Mouse (Mus musculus): ENCODE measurements around the gene BC067074. TPM values are rescaled to one million over a fixed set of nuclear protein-coding genes. Genes with fewer than 3 reads are reported as not detected.
"Not testable (repeated sequence)": the region's sequence is repeated elsewhere in the genome, so short reads cannot be mapped to it uniquely, and the experiment has no call there.

Gene BC067074
- 1 to 10 TPM; 1.3 to 1.4 TPM for total RNA-seq (2021)
- long read RNA-seq, experiment 1 = 0 reads
- long read RNA-seq, experiment 2, full-length matches to known transcripts = 1 of 1 reads
- long read RNA-seq, experiment 2, partial matches to known transcripts = 0 of 1 reads
- long read RNA-seq, experiment 2, other reads (novel, unspliced or antisense) = 0 of 1 reads

DNA sequence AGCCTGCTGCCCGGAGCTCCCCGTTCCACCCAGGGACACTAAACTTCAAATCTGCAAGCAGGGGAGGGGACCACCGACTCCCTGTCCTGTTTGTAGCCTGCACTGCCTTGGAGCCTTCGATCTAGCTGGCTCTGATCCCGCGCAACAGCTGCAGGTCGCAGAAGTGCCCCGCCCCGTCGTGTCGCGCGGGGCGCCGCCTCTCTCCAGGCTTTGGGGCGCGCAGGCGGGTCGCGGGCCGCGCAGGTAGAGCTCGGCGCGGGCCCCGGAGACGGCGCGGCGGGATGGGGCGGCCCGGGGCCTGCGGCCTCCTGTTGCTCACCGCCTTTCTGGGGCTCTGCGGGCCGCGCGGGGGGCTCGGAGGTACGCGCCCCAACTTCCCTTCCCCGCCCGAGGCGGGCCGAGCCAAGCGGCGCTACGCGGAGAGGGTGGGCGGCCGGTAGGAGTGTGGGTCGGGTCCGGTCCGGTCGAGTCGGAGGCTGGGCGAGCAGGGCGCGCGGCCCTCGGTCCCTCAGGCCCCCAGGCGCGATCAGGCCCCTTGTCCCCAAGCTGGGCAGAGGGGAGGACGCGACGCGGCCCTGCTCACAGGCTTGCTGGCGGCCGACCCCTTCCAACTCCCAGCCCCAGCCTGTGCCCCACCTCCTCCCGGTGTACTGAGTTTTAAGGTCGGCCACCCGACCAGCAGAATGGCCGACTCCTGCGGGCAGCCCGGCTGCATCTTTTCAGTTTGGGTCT is at the start of gene BC067074:
Gene BC067074 (plus strand): TSS at position 185 of the 732 bp plus-strand sequence.
- DNase-seq (ENCODE audit: low spot score) = no peak

DNA sequence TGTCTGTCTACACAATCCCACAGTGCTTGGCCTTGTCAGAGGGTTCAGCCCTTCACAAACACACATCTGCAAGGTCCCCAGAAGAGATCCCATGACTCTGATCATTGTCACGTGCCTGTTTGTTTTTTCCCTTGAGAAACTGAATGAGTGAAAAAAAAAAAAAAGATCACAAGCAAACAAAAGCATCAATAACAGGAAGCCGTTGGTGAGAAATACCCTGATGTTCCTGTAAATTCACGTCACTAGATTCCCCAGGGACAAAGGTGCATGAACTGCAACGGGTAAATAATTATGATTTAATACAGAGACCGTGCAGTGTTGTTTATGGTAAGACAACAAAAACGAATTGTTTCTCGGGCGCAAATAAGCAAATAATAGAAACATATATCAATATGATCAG is 47.9 kb upstream of the BC067074 start:
- DNase-seq (ENCODE audit: low spot score) = no peak

DNA sequence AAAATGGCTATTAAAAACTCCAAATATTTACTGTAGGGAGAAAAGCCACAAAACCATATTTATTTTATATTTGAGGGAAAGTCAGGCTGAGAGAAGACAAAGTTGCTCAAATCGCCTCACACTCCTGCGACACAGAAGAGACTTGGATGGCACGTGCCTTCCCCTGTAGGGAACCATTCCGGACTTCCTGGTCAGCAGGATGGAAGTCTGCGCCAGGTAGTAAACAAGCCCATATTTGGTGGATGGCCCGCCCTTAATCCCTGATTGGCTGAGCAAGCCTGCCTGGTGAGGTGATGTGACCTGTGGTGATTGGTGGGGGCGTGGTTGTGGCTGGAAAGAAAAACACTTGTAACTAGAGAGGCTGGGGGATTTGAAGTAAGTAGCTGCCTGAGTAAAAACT is 40.4 kb upstream of the BC067074 start:
- not testable (repeated sequence) for DNase-seq (ENCODE audit: low spot score)

DNA sequence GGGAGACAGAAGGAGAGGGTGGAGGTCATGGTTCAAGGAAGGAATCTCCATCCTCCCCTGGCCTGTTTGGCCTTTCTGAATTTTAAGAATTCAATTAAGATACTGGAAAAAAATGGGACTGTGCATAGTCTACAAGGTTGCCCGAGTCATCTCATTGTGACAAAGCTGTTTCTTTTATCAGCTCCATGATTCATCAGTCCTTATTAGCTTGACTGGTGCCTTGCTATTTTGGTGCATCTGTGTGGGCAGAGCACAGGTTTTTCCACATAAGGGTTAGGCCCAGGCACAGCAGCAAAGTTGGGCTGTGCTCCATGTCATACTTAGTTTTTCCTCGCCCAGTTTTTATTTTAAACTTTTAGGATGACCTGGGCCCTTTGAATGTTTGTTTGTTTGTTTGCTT is 36.2 kb upstream of the BC067074 start:
- DNase-seq (ENCODE audit: low spot score) = no peak

DNA sequence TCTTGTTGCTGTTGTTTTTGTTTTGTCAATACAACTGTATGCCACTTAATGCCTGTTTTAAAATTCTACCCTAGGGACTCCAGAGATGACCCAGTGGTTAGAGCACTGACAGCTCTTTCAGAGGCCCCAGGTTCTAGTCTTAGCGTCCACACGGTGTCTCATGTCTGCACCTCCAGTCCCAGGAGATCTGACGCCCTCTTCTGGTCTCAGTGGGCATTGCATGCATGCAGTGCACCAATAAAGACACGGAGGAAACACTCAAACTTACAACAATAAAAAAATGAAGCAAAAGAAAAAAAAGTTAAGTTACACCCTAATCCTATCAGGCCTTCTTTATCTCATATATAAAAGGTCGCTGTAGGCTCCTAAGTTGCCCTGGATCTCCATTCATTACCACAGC is 35.8 kb upstream of the BC067074 start:
- no peak for DNase-seq (ENCODE audit: low spot score)

DNA sequence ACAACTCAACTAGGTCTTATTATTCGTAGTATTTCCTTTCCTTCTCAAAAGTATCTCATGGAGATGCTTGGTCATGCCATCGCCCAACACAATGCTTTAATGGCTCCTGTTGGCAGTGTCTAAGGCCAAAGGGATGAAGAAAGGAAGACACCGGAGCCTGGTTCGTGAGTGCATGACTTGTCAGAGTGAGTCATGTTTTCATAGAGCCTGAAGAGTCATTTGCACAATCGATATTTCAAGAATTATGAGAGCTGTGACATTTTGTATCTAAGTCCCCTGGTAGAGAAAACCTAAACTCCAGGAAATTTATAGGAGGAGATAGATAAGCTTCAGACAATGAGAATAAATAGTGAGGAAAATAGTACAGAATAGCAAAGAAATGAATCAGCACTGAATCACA is 33.7 kb upstream of the BC067074 start:
- no peak for DNase-seq (ENCODE audit: low spot score)

DNA sequence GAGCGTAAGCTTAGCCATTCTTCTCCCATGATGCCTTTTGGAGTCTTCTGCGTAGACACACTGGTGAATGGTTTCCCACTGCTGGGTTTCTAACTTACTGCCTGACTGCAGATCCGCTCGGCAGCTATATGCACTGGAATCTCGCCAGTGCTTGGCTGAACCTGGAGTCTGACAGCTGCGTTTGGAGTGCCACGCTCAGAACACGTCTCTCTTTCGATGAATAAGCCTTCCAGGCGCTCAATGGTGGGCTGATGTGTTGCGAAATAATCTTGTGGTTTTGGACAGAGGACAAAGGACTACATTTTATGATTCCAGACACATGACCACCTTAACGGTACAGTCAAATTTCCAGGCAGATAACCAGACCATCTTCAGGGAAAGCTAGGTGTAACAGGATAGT is 30.1 kb upstream of the BC067074 start:
- no peak for DNase-seq (ENCODE audit: low spot score)

DNA sequence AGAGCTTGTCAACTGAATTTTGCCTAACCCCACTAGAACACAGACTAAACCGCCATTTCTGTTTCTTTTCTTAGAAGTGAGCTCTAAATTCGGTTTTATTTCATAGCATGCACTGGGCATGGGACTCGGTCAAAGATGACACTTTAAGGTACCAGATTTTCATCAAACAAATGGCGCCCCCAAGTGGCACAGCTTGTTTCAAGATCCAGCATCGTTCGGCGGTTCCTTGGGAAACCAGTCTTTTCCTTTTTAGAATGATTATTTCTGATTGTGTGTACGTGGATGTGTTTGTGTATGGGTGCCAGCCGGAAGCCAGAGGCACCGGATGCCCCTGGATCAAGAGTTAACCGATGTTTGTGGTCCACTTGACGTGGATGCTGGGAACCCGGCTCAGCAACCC is 27.7 kb upstream of the BC067074 start:
- no peak for DNase-seq (ENCODE audit: low spot score)

DNA sequence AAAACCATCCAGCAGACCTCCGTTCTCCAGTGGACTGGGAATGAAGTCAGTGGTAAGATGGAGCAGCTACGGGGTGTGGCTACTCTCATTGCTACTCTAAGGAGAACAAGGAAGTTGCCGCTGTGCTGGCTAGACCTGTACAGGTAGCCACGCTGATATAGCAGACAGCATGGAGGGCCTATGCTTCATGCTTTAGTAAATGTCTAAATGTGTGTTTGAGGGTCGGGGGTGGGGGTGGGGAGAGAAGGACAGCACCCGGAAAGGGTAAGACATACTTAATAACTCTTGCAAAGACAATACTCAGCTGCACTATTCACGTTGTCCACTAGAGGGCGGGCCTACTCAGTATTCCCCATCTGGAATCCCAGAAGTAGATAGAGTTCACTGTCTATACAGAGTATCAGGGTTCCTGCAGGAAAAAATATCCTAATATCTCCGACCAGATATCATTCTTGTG is 26.4 kb upstream of the BC067074 start:
- DNase-seq (ENCODE audit: low spot score) = peak; percentile 74

DNA sequence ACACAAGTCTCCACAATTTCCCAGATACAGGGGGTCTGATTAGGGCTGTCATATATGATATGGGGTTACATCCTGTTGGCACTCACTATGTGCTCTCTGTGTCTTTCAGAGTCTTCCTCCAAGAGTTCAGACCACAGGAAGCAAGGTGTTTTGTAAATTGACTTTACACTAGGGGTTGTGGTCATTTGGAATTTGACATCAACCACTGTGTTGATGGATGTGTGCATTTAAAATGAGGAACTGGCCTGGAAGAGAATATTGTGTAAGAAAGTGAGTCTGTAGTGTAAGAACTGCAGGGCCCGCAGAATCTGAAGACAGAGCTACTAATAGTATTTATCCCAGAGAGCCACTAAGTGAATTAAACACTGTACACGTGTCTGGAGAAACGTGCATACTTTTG is 25.8 kb upstream of the BC067074 start:
- no peak for DNase-seq (ENCODE audit: low spot score)

DNA sequence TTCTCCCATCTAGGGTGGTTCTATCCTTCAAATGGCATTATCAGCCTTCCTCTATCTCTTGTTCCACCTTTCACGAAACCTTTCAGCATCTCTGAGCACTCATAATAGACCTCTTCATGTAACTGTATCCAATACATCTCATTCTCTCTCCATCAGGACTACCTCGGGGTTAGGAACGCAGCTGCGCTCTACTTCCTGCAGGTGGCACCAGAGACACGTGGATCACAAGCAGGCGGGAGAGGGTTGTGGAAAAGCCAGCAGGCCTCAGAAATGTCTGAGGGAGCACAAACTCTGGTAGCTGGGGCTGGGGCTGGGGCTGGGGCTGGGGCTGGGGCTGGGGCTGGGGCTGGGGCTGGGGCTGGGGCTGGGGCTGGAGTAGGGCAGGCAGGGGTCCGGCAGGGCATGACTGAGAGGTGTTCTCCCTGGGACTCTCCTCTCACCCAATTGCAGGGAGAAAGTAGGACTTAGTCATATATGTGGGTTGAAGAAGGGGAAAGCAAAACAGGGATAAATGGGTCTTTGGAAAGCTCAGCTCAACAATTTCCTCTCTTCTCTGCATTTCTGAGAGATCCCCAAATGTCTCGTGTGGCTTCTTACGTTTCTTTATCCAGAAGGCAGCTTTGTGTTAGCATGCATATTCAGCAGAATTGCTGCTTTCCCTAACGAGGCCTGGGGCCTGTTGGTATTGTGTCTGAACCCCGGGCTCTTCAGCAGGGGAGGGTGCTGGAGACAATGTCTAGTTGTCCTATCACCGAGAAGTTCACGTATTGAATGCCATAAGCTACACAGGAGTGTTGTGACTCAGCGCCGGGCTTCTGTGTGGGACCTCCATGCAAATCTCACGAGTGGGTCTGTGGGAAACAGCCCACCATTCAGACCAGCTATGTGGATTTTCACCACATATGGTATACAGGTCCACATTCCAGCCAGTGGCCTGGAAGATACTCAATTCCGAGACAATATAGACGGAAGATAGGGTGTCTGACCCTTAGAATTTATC is 22.9 kb upstream of the BC067074 start:
- peak; percentile 83 for DNase-seq (ENCODE audit: low spot score)

DNA sequence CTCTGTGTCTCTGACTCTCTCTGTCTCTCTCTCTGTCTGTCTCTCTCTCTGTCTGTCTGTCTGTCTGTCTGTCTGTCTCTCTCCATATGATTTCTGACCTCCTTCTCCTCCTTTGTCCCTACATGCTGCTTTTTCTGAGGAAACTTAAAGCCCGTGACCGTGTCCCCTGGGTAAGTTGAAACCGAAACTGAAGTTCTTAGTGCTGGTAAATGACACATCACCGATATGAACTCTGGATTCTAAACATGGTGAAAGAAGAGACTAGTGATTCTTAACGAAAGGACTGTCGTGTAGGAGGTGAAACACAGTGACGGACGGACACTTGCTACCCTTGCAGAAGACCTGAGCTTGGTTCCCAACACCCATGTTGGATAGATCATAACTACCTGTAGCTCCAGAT is 21.8 kb upstream of the BC067074 start:
- no peak for DNase-seq (ENCODE audit: low spot score)

DNA sequence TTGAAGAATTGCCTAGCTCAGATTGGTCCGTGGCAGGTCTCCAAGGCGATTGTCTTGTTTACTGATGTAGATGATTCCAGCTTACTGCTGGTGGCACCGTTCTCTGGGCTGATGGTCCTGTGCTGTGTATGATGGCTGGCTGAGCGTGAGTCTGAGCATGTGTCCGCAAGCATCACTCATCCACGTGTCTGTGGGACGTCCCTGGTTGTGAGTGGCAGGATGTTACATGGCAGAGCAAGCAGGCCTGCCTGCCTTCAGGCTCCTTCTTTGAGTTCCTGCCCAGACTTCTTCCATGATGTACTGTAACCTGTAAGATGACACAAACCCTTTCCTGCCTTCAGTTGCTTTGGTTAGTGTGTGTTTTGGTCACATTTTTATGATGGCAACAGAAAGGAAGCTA is 5.8 kb upstream of the BC067074 start:
- no peak for DNase-seq (ENCODE audit: low spot score)

DNA sequence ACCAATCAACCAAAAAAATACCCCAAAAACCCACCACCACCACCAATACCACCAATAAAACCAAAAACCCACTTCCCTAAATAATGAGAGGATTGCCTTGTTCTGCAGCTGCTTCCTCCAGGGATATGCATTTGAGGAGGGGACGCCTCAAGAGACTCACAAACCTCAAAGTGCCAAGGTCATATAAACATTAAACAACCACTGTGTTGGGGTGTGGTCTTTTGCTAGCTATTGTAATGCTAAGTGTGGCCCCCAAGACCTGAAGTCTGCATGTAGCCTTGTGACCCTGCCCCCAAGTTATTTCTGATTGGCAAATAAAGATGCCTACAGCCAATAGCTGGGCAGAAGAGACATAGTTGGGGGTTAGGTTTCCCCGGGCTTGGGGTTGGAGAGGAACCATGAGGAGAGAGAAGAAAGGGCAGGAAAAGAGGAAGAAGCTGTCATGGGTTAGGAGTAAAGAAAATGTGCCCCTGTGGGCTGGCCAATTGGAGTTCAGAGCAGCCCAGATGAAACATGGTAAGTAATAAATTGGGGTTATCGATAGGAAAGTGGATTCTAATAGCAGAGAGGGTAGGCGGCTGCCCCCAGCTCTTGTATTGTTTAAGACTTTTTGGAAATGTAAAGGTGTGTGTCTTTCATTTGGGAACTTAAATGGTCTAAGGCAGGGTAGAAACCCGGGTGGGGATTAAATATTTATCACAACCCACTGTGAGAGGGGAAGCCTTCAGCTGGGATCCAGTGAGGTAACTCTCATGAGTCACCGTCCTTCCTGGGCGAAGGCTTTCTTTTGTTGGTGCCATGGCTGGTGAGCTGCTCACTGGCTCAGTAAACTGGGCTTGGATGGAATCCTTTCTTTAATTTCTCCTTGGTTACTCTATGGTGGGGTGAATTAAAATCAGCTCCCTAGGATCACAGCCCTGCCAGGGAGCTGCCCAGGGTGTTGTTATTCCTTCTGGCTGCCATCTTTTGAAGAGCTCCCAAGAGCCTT is 4.5 kb upstream of the BC067074 start:
- DNase-seq (ENCODE audit: low spot score) = no peak

DNA sequence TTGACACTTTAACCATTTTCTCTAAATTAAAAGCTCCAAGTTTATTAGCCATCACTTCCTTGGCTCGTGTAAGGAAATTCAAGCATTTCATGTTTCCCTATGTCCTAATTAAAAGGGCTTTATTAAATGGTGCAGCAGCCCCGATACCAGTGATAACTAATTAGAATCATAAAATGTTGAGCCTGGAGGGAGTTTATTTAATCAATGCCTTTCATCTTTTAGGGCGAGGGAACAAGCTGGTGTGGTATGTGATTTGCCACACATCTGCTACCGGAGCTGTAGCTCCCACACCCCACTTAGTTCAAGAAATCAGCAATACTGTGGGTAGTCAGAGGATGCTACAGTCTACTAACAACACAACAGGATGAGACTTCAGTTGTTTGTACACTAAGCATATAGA is 3.2 kb upstream of the BC067074 start:
- DNase-seq (ENCODE audit: low spot score) = no peak

DNA sequence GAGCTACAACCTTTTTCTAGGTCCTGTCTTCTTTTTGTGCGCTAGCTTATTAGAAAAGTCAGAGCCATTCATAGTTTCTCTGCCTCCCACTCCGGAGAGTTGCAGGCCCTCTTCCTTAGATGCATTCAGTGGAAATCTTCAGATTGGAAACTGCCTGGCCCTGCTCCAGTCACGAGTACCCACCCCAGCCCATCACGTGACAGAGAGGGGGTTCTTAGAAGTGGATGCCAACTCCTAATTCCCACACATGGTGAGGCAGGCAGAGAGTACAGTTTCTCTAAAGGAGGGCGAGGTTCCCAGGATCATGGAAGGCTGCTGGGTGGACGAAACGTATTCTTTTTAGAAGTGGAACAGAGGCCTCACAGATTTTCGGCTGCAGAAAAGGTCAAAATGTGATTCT is 958 bp upstream of the BC067074 start:
- no peak for DNase-seq (ENCODE audit: low spot score)

DNA sequence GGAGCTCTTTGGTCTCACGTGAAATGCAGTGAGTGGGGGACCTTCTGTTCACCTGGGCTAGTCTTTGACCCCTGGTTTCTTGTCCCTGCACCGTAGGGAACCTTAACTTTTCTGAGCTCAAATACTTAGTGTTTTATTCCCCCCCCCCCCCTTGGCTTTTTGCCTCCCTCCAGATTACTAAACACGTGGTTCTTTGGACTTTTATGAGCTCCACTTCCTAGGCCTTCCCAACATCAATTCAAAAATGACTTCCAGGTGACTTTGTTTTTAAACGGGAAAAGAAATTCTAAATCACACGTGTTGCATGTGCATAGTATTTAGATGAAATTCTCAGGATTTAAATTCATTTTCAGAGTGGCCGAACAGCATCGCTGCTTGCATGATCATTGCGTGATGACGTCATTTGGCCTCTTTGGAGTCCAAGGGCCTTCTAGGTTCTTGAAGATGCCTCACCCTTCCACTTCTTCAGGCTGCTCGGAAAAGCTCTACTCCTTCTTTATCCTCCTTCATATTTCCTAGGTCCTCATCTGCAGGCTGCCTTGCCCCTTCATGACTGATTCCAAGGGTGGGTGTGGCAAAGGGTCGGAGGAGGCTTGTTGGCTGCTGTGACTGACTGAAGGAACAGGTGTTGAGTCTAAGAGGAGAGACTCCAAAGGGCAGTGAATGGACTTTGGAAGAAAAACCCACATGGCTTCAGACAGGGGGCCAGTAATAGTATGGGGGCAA is 911 bp downstream of the BC067074 start:
- no peak for DNase-seq (ENCODE audit: low spot score)

DNA sequence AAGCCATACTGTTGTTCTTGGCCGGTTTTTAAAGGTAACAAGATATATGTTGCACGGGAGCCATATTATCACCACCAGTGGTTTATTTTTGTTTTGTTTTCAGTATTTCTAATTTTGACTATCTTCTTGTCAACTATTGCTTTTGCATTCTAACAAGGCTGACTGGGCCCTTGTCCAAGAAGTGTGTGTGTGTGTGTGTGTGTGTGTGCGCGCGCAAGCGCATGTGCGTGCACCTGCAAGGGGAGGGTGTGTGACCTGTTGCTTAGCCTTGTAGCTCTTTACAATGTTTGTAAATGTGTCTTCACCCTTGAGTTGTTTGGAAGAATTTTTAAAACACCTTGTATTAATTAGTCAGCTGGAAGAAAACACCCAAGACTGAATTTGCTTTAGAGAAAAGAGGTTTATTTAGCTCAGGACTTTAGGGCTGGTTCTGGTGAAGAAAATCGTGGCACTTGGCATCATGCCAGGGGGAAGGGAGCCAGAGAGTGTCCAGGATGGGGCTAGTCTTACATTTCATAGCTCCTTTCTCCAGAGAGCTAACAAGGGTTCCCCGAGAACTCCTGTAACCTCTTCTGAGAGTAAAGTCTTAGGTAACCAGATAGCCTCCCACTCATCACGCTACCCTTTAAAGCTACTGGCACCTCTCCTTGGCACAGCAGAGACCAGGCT is 3.0 kb downstream of the BC067074 start:
- no peak for DNase-seq (ENCODE audit: low spot score)

DNA sequence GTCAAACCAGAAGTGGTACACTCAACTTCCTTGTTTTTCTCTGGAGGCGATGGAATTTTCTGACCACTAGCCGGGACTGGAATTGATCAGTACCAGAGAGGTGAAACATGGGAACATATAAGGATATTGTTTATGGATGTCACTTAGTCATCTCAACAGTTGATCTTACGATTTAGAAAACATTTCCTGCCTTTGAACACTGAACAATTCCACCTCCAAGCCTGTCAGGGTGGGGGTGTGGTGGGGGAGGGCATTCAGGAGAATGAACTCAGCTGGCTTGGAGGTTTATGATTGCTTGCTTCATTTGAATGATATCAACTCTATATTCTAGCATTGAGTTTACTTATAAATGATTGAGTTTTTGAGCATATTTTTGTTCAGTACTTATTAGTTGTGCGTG is 13.6 kb downstream of the BC067074 start:
- no peak for DNase-seq (ENCODE audit: low spot score)

DNA sequence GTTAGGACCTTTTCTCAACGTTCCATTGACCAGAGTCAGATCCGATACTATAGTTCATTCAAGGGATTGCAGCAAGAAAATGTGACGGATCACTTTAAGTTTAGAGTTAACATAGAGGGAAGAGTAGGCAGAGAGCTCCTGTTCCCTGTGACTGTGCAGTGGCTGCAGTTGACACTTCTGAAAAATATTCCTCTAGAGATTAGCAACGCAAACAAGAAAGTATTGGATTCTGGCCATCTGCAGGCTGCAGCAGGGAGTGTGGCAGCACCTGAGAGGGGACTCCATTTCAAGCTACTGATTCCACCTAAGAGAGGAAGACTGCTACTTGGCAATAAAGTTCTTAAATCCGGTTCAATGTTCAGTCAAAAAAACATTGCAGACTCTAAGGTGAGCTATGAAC is 26.6 kb downstream of the BC067074 start:
- no peak for DNase-seq (ENCODE audit: low spot score)
